Mouse (Mus musculus) E14TG2a.4 (cell line): ENCODE data around the gene Fam184a.

Experiments
- CTCF ChIP-seq: conservative IDR thresholded peaks from 2 replicates; pipeline ENCODE4 v1.5.1; 2014; ENCODE audit warnings: low read length
- NANOG ChIP-seq: IDR thresholded peaks from 2 replicates; pipeline ENCODE4 v1.6.1; 2014; ENCODE audit warnings: borderline replicate concordance, low read length, mixed read lengths

DNA sequence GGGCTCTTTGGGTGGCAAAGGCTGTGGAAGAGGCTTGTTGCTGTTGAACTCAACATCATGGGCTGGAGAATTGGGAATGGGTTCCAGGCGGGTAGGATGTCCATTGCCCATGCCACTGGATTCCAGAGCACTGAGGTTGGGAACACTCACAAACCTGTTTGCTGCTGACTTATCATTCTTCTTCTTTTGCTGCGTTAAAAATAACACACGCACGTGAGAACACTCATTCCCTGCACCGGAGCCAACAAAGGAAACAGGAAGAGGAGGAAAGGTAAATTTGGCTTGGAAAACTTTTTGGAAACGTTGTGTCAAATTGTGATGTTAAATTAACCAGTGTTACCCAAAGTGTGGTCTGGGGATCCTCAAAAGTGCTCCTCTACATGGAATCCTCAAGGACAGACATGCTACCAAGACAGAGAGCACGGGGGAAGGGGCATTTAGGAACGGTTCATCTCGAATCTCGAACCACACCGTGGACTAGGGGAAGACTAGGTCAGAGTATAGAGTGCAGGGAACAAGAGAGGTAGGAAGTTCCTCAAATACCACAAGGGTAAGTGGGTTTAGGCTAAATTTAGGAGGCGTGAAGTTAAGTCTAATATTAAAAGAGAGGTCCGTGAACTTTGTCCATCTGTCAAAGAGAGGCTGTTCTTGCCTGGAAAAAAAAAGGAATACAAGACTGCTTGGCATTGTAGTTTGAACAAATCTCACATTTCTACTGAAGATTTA, 115.5 kb downstream of the Fam184a start:
- TF ChIP-seq CTCF (no peak), NANOG (no peak)
